Mouse (Mus musculus) thymus, adult 2 months (tissue): ENCODE data around the gene Muc5ac.

Experiments used
- CTCF ChIP-seq: fragments of 200-500 bp; IDR thresholded peaks from 2 replicates; pipeline ENCODE4 v1.5.1; 2012; ENCODE audit warnings: mild to moderate bottlenecking, control low read depth, low read length, moderate library complexity, borderline replicate concordance; ENCODE audit not compliant: control insufficient read depth, poor library complexity, insufficient read depth; ENCODE audit errors: extremely low read depth
- POLR2A ChIP-seq: fragments of 200-500 bp; IDR thresholded peaks from 2 replicates; pipeline ENCODE4 v1.6.1; 2012; ENCODE audit warnings: mild to moderate bottlenecking, low read length, control low read depth, moderate library complexity; ENCODE audit not compliant: control insufficient read depth, poor library complexity, insufficient read depth; ENCODE audit errors: extremely low read depth

DNA sequence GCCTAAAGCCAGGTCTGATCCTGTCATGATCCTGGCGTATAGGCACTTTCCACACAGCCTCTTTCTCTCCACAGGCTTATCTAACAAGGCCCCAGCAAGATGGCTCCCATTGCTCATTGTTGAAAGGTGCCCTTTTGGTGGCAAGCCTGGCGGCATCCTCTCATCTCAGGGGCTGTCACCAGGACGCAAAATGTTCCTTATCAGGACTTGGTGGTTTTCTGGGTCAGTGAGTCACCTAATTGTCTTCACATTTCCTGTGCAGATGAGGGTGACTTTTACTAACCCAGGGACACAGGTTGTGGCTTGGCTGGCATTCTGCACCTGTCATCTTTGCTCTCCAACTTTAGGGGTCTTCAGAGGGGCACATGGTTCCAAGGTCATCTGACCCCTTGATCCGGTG is 30.5 kb upstream of the Muc5ac start:
- TF ChIP-seq CTCF (no peak), POLR2A (no peak)
